Mouse (Mus musculus): ENCODE data around the gene Rnf149.

Rnf149 gene

GRCm38 (mm10) chr1:39531036-39531435 lies 46.2 kb downstream of the Rnf149 start:
- in situ Hi-C loops (cut with MboI; ENCODE audit: low sequenced_read_pairs), result no loop called here

- in situ Hi-C loops (cut with MboI; ENCODE audit: low sequenced_read_pairs), result no loop called here
These were observed 46.8 kb downstream of the Rnf149 start for GRCm38 (mm10) chr1:39530258-39530943.

- in situ Hi-C loops (cut with MboI; ENCODE audit: low sequenced_read_pairs), result loop anchor here (5.0 kb wide), 1 partner anchor 516 kb away; no protein-coding TSS in a partner anchor
These were observed 48.9 kb downstream of the Rnf149 start for GRCm38 (mm10) chr1:39528319-39528718.

- in situ Hi-C loops (cut with MboI; ENCODE audit: low sequenced_read_pairs), result loop anchor here (5.0 kb wide), 1 partner anchor 515 kb away; no protein-coding TSS in a partner anchor
These were observed 49.8 kb downstream of the Rnf149 start for GRCm38 (mm10) chr1:39527432-39527831.

GRCm38 (mm10) chr1:39526371-39527167 lies 50.6 kb downstream of the Rnf149 start:
- in situ Hi-C loops (cut with MboI; ENCODE audit: low sequenced_read_pairs), result loop anchor here (5.0 kb wide), 1 partner anchor 514 kb away; no protein-coding TSS in a partner anchor

GRCm38 (mm10) chr1:39525763-39526162 lies 51.4 kb downstream of the Rnf149 start:
- in situ Hi-C loops (cut with MboI; ENCODE audit: low sequenced_read_pairs), result loop anchor here (5.0 kb wide), 1 partner anchor 513 kb away; no protein-coding TSS in a partner anchor

GRCm38 (mm10) chr1:39522519-39522918 lies 54.7 kb downstream of the Rnf149 start:
- in situ Hi-C loops (cut with MboI; ENCODE audit: low sequenced_read_pairs), result no loop called here

GRCm38 (mm10) chr1:39521326-39521725 lies 55.9 kb downstream of the Rnf149 start:
- in situ Hi-C loops (cut with MboI; ENCODE audit: low sequenced_read_pairs), result no loop called here

GRCm38 (mm10) chr1:39515303-39515991 lies 61.8 kb downstream of the Rnf149 start:
- in situ Hi-C loops (cut with MboI; ENCODE audit: low sequenced_read_pairs), result no loop called here

GRCm38 (mm10) chr1:39512183-39512582 lies 65.0 kb downstream of the Rnf149 start:
- in situ Hi-C loops (cut with MboI; ENCODE audit: low sequenced_read_pairs), result no loop called here

GRCm38 (mm10) chr1:39511775-39512174 lies 65.4 kb downstream of the Rnf149 start:
- in situ Hi-C loops (cut with MboI; ENCODE audit: low sequenced_read_pairs), result no loop called here

GRCm38 (mm10) chr1:39505600-39505999 lies 71.6 kb downstream of the Rnf149 start:
- in situ Hi-C loops (cut with MboI; ENCODE audit: low sequenced_read_pairs), result loop anchor here (10.0 kb wide), 1 partner anchor 111 kb away; no protein-coding TSS in a partner anchor

GRCm38 (mm10) chr1:39504261-39504660 lies 72.9 kb downstream of the Rnf149 start:
- in situ Hi-C loops (cut with MboI; ENCODE audit: low sequenced_read_pairs), result loop anchor here (10.0 kb wide), 1 partner anchor 109 kb away; no protein-coding TSS in a partner anchor

GRCm38 (mm10) chr1:39502817-39503633 lies 74.2 kb downstream of the Rnf149 start:
- in situ Hi-C loops (cut with MboI; ENCODE audit: low sequenced_read_pairs), result loop anchor here (10.0 kb wide), 1 partner anchor 108 kb away; no protein-coding TSS in a partner anchor

Data from CH12F3 (cell line).